18 mouse cellular contexts compared by ENCODE assay signal in genomic region chr9:102504716-102505378, GRCm38 (mm10). TPM values are rescaled to one million over a fixed set of nuclear protein-coding genes. Genes with fewer than 3 reads are reported as not detected.
A peak's percentile ranks its signal among the peaks of the same experiment; 100 is the strongest.
DNase-seq lines count a peak whose midpoint lies in the region; TF ChIP-seq lines count a peak whose summit lies in the region.
"Had no signal": no experiment of that assay in that cellular context is flagged by ENCODE, and none has a peak within 500 bp of the region (broad histone marks: within the 10 kb centered on the region; RNA-seq: fewer than 3 reads in every experiment).

No protein-coding gene starts in this region.

- H3K27ac ChIP-seq in liver, adult 2 months (replicated peaks; ENCODE audit: insufficient read depth, low read depth, low read length), result no peak overlapping the region
- H3K27ac ChIP-seq: hindbrain, embryonic 15.5 days; limb, embryonic 12.5 days; midbrain, embryonic 13.5 days; neural tube, embryonic 13.5 days had no signal

- intact Hi-C loops in heart, postnatal 14 days (cut with DNase I), result no loop called here

- no peaks in the 10 kb centered on the region for H3K36me3 ChIP-seq in liver, adult 2 months (ENCODE audit: control insufficient read depth, insufficient read depth, low read length)
- H3K36me3 ChIP-seq: forebrain, embryonic 10.5 days; hindbrain, embryonic 15.5 days; limb, embryonic 12.5 days; midbrain, embryonic 13.5 days; neural tube, embryonic 13.5 days had no signal

- DNase-seq in cerebellum, adult 18-20 months, result peak; percentile 40 to 41
- no peak for DNase-seq in cerebellum, postnatal 4 days (ENCODE audit: low spot score in 2 of 2)
- DNase-seq in liver, adult 2 months (ENCODE audit: extremely low read depth, low read depth, low spot score), result peak; percentile 22
- no peak for DNase-seq in liver
- DNase-seq in gastrocnemius, postnatal 25 days, result peak; percentile 57
- peak; percentile 34 to 59 for DNase-seq in heart, postnatal 14 days
- DNase-seq in ovary, postnatal 10 days (ENCODE audit: low spot score), result no peak
- no peak for DNase-seq in kidney, postnatal 14 days
- DNase-seq: kidney, adult 11 months; layer of hippocampus, postnatal 36 days; lung, adult 18-20 months; lung, postnatal 4 days; right cerebral cortex, adult 18-20 months had no signal

- peaks cover 15% of the 10 kb centered on the region for H3K27me3 ChIP-seq in liver, adult 2 months (ENCODE audit: control insufficient read depth, insufficient read depth, low read length)

- TF ChIP-seq CTCF in liver, adult 2 months (IDR thresholded peaks at IDR 0.05; ENCODE audit: low read depth, low read length), result no peak

- no peaks in the 10 kb centered on the region; the same call in 1 of the 2 replicates for H3K4me1 ChIP-seq in liver, adult 2 months (ENCODE audit: control insufficient read depth, insufficient read depth, low read length)

- no peak overlapping the region for H3K9ac ChIP-seq in liver, adult 2 months (ENCODE audit: low read depth, low read length)

- WGBS in liver, adult 2 months, result 57% methylated on average over 3 of the region's 3 CpGs

- no peak for TF ChIP-seq POLR2A in liver, adult 2 months (IDR thresholded peaks at IDR 0.05; ENCODE audit: extremely low read depth, insufficient read depth, low read length)

- no peak overlapping the region for H3K4me3 ChIP-seq in liver, adult 2 months (ENCODE audit: insufficient read depth, low read depth, low read length)

- H3K79me2 ChIP-seq in liver, adult 2 months (ENCODE audit: control insufficient read depth, insufficient read depth, low read length), result no peaks in the 10 kb centered on the region

RNA-seq across cellular contexts. Expression of gene Ky, which starts 0.7 kb away (rescaled TPM):
- total RNA-seq in liver, adult 2 months (2014; rRNA removed), result under 0.01 TPM in 1 of 2 replicates, not detected in the other
- polyA plus RNA-seq in liver, adult 2 months (2012; rRNA removed), result not detected in 2 replicates
- 100 to 1,000 TPM in 1 of 2 experiments, 10 to 100 TPM in 1; 75.2 to 114 TPM for total RNA-seq in gastrocnemius, postnatal 25 days (2021)
- 10 to 100 TPM; 29.2 to 32.2 TPM for total RNA-seq in heart, postnatal 14 days (2021)

Comparison
In these comparisons a context has a peak if more than half of its experiments do, and no peak if none do; other contexts are left out.
1. DNase-seq: peak in cerebellum, adult 18-20 months (2 of 2), liver, adult 2 months (single experiment), gastrocnemius, postnatal 25 days (single experiment) and heart, postnatal 14 days (2 of 2); none in cerebellum, postnatal 4 days (0 of 2), liver (single experiment), ovary, postnatal 10 days (single experiment) and kidney, postnatal 14 days (single experiment).
2. RNA of gene Ky, which starts 0.7 kb away (total RNA-seq): 75.2 to 114 TPM in gastrocnemius, postnatal 25 days and 29.2 to 32.2 TPM in heart, postnatal 14 days; under 0.01 TPM in liver, adult 2 months; every median in the first group is over 10 times any median in the second.